Mouse (Mus musculus) megakaryocyte progenitor cell, adult 5-6 weeks (primary cell): ENCODE data around the gene Sema4c. TPM values are rescaled to one million over a fixed set of nuclear protein-coding genes. Genes with fewer than 3 reads are reported as not detected.
A peak's percentile ranks its signal among the peaks of the same experiment; 100 is the strongest.

Source experiments
- ATAC-seq: replicated peaks from 2 replicates; pipeline ENCODE4 v1.8.0; 2016; ENCODE audit warnings: mild to moderate bottlenecking, moderate TSS enrichment, inconsistent platforms; ENCODE audit not compliant: poor library complexity
- total RNA-seq, 2 experiments: library from RNA; stranded (forward) in 1 of 2; stranded (reverse) in 1 of 2; fragments of 157-497, 149-512 nt in 1 of 2; fragments of 200-1000 nt in 1 of 2; gene quantifications; 2 replicates each; pipeline versions ENCODE4 v1.2.3 to v1.2.4; 2015 to 2017

The Sema4c gene
- total RNA-seq, 2 experiments from 2014 or later = 0.42 to 1.00 TPM

- ATAC-seq = no peak
Observed at GRCm38 (mm10) chr1:36512089-36512965, 45.8 kb downstream of the Sema4c start.

- peak; percentile 88 for ATAC-seq
Observed at GRCm38 (mm10) chr1:36511289-36512021, 46.7 kb downstream of the Sema4c start, which contains the start of gene Cnnm3. Gene Cnnm3 (plus strand): TSS chr1:36511867.

- ATAC-seq = peak; percentile 46
Observed at GRCm38 (mm10) chr1:36508238-36508637, 49.9 kb downstream of the Sema4c start.

GRCm38 (mm10) chr1:36501261-36501660 lies 56.9 kb downstream of the Sema4c start:
- ATAC-seq = peak; percentile 92

Other genes with a start within 250 kb of the Sema4c start
- gene Kansl3, start 189.2 kb downstream of the Sema4c start, total RNA-seq (2015) = 14.0 and 15.1 TPM in 2 replicates
- 31.7 and 46.5 TPM in 2 replicates for gene Kansl3, start 189.2 kb downstream of the Sema4c start, total RNA-seq (2017)
- not detected in 2 replicates for gene Fer1l5, start 186.1 kb downstream of the Sema4c start, total RNA-seq (2015)
- 0.04 and 0.30 TPM in 2 replicates for gene Fer1l5, start 186.1 kb downstream of the Sema4c start, total RNA-seq (2017)
- gene Lman2l, start 113.1 kb downstream of the Sema4c start, total RNA-seq (2015) = 17.0 and 23.0 TPM in 2 replicates
- 6.5 and 7.1 TPM in 2 replicates for gene Lman2l, start 113.1 kb downstream of the Sema4c start, total RNA-seq (2017)
- 10.0 and 12.1 TPM in 2 replicates for gene Cnnm4, start 86.7 kb downstream of the Sema4c start, total RNA-seq (2015)
- 7.0 and 8.4 TPM in 2 replicates for gene Cnnm4, start 86.7 kb downstream of the Sema4c start, total RNA-seq (2017)
- 13.0 and 15.2 TPM in 2 replicates for gene Cnnm3, start 46.5 kb downstream of the Sema4c start, total RNA-seq (2015)
- gene Cnnm3, start 46.5 kb downstream of the Sema4c start, total RNA-seq (2017) = 8.0 and 13.0 TPM in 2 replicates
- 1.3 and 2.5 TPM in 2 replicates for gene Ankrd23, start 21.5 kb downstream of the Sema4c start, total RNA-seq (2015)
- gene Ankrd23, start 21.5 kb downstream of the Sema4c start, total RNA-seq (2017) = 4.8 and 7.4 TPM in 2 replicates
- gene Gm42417, start 18.9 kb downstream of the Sema4c start, total RNA-seq (2015) = 0.62 and 0.83 TPM in 2 replicates
- gene Gm42417, start 18.9 kb downstream of the Sema4c start, total RNA-seq (2017) = 3.1 TPM in 1 of 2 replicates, not detected in the other
- 4.6 and 4.9 TPM in 2 replicates for gene Ankrd39, start 10.9 kb downstream of the Sema4c start, total RNA-seq (2015)
- gene Ankrd39, start 10.9 kb downstream of the Sema4c start, total RNA-seq (2017) = 5.4 and 7.3 TPM in 2 replicates
- not detected in 2 replicates for gene Fam178b, start 124.8 kb upstream of the Sema4c start, total RNA-seq (2015)
- gene Fam178b, start 124.8 kb upstream of the Sema4c start, total RNA-seq (2017) = not detected in 2 replicates
- gene Cox5b, start 133.1 kb upstream of the Sema4c start, total RNA-seq (2015) = 534 and 624 TPM in 2 replicates
- gene Cox5b, start 133.1 kb upstream of the Sema4c start, total RNA-seq (2017) = 550 and 674 TPM in 2 replicates
- not detected in 2 replicates for gene 4933424G06Rik, start 151.8 kb upstream of the Sema4c start, total RNA-seq (2015)
- gene 4933424G06Rik, start 151.8 kb upstream of the Sema4c start, total RNA-seq (2017) = not detected in 2 replicates
- gene Actr1b, start 156.1 kb upstream of the Sema4c start, total RNA-seq (2015) = 21.5 and 22.7 TPM in 2 replicates
- gene Actr1b, start 156.1 kb upstream of the Sema4c start, total RNA-seq (2017) = 55.0 TPM in 2 replicates
- gene Zap70, start 203.4 kb upstream of the Sema4c start, total RNA-seq (2015) = 0.10 and 0.37 TPM in 2 replicates
- not detected in 2 replicates for gene Zap70, start 203.4 kb upstream of the Sema4c start, total RNA-seq (2017)